Mouse (Mus musculus): Measurements from ENCODE around the gene Anapc13. TPM values are rescaled to one million over a fixed set of nuclear protein-coding genes. Genes with fewer than 3 reads are reported as not detected.

Anapc13 gene
- total RNA-seq (2021): 100 to 1,000 TPM; 309 to 316 TPM

DNA sequence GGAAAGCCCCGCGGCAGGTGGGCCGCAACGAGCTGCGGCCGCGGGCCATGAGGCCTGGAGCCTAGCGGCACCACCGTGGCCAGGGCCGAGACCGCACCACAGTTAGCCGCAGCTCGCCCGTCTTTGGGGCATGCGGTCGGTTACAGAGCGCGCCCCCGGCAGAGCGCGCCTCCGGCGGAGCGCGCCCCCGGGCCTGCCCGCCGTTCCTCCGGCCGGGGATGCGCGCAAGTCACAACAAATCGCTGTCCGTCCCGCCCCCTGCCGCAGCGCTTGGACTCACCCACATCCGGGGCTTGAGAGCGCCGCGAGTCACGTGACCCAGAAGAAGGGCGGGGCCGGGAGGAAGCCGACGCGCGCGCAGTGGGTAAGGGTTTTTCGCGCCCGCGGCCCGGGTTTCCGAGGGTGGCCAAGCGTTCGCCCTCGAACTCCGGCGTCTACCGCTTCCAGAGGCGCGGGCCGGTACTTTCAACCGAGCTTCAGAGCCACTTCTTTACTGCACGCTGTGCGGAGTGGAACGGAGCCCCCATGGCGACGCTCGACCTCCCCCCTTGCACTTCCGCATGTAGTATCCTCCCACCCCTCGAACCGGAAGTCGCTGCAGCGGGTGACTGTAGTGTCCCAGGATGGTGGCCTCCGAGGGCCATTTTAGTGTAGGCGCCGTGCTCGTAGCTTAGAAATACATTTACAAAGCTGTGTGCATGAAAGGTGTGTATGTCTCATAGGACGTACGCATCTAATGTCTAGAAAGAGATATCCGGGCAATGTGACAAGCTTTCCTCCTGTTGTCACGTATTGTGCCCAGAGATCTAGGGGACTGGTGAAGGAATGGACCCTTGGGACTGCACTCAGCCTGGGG is at the start of gene Anapc13, which contains the start of gene Cep63:
Gene Anapc13, plus strand, starts transcription at position 314 of the 856 bp plus-strand sequence.
Gene Cep63, minus strand, starts transcription at position 552 of the 856 bp plus-strand sequence.
- intact Hi-C loops (cut with DNase I): loop anchor here (1.0 to 10.0 kb wide), 3 partner anchors 208 to 679 kb away; partner anchors contain the start of genes 1300017J02Rik, Ryk, Srprb and Topbp1
- peak; percentile 95 for DNase-seq (ENCODE audit: low spot score)

DNA sequence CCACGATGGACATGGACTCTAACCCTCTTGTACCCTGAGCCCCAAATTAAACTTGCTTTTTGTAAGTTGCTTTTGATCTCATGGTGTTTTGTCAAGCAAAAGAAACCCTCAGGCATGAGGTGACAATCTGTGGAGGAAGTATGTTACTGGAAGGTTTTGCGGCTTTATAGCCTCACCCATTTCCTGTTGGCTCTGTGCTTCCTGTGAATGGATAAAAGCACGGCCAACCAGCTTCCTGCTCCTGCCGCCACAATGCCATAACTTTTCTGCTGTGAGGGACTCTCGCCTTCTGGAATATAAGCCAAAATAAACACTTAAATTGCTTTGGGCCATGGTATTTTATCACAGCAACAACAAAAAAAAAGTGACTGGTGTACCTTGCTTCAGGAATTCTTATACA is 48.6 kb upstream of the Anapc13 start:
- DNase-seq (ENCODE audit: low spot score): no peak
- intact Hi-C loops (cut with DNase I): no loop called here

- no peak for DNase-seq (ENCODE audit: low spot score)
- intact Hi-C loops (cut with DNase I): no loop called here
These were observed 44.1 kb upstream of the Anapc13 start for GRCm38 (mm10) chr9:102581921-102582469.

GRCm38 (mm10) chr9:102587347-102587746 is 38.7 kb upstream of the Anapc13 start:
- intact Hi-C loops (cut with DNase I): no loop called here
- DNase-seq (ENCODE audit: low spot score): no peak

DNA sequence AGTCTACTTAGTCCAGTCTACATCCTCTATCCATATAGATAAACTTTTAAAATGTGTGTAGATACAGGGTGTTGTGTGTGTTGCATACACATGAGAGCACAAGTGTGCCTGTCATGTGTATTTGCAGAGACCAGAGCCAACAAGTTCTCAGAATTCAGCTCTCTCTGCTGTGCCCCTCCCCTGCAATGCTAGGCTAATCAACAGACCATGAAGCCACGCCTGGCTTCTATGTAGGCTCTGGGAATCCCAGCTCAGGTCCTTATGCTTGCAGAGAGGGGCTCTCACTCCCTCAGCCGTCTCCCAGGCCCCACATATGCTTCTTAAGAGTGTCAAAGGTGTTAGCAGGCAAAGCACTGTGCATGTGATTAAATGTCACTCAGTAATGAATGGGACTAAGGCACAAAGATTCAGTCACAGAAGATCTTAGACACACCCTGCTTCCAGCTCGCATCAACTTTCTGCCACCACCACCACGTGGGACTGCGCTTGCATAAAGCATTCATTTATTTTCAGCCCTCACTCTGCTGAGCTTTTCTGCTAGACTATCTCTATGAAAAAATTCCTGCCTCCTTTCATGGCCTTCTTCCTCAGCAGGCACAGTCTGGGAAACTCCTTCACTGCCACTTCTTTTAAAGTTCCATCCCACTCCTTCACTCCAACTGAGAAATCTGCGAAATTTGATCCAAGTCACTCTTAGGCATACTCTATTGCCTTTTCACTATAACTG is 31.3 kb upstream of the Anapc13 start:
- no peak for DNase-seq (ENCODE audit: low spot score)
- intact Hi-C loops (cut with DNase I): no loop called here

DNA sequence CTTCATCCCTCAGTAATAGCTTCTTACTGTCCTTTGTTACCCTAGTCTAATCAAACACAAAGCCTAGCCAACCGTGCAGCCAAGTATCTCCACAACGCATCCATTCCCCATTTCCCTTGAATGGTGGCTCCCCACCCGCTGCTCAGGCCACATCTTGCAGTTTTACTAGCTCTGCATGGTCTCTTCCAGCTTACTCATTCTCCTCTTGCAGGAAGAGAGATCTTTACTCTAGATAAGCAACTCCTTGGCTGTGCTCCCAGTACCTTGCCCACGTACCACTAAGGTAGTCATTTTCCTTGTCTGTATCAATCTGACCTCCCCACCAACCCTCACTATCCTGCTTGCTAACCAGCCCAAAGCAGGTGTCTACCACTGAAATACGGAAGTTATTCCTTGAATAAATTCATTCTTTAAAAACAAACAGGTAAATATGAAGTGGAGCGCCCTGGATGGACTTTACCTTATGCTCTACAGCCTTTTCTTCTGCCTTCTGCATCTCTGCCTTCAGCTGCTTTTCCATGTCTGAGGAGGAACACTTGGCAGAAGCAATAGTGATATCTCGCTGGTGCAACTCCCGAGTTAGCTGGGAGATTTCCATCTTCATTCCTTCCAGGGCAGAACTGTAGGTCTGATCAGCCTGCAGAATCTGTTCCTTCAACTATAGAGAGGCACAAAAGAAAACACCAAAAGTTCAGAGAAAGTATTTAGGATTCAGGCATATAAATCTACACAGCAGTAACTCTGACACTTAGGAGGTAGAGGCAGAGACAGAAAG is 30.2 kb upstream of the Anapc13 start:
- intact Hi-C loops (cut with DNase I): no loop called here
- DNase-seq (ENCODE audit: low spot score): no peak

DNA sequence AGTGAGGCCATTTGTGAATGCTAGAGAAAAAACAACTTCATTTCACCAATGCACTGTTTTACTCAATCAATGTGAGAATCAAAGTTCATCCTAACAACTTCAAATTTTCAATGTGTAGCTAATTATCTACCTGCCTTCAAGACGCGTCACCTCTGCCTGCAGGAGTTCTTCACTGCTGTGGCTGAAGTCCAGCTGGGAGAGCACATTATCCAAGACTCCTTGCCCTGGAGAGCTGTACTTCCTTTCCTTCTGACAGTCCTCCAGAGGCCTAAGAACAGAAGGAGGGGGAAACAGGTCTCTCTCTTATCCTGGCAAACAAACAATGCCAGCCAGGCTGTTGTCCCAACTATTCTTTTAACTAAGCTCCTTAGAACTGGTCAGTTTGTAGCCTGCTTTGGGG is 24.9 kb upstream of the Anapc13 start:
- intact Hi-C loops (cut with DNase I): no loop called here
- no peak for DNase-seq (ENCODE audit: low spot score)

- DNase-seq (ENCODE audit: low spot score): no peak
- intact Hi-C loops (cut with DNase I): no loop called here
These were observed 24.4 kb upstream of the Anapc13 start for GRCm38 (mm10) chr9:102601666-102602065.

DNA sequence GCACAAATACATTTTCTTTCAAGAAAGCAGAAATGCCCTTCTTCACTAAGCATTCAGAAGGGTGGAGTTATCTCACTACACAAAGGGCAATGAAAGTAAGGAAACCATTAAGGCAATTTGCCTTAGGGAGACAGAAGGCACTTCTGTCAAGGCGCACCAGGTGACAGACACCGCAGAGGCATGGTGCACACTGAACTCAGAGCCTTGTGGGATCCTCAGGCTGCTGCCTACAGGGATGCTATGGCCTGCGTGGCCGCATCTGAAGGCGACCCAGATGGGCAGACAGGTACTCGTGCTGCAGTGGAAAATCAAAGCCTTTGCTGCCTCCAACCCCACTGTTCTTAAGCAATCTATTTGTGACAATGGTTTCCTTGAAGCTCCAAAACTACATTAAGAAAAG is 20.9 kb upstream of the Anapc13 start:
- DNase-seq (ENCODE audit: low spot score): no peak
- intact Hi-C loops (cut with DNase I): no loop called here

GRCm38 (mm10) chr9:102607471-102607870 is 18.6 kb upstream of the Anapc13 start:
- intact Hi-C loops (cut with DNase I): no loop called here
- DNase-seq (ENCODE audit: low spot score): no peak

- intact Hi-C loops (cut with DNase I): no loop called here
- DNase-seq (ENCODE audit: low spot score): no peak
These were observed 16.9 kb upstream of the Anapc13 start for GRCm38 (mm10) chr9:102609221-102609620.

DNA sequence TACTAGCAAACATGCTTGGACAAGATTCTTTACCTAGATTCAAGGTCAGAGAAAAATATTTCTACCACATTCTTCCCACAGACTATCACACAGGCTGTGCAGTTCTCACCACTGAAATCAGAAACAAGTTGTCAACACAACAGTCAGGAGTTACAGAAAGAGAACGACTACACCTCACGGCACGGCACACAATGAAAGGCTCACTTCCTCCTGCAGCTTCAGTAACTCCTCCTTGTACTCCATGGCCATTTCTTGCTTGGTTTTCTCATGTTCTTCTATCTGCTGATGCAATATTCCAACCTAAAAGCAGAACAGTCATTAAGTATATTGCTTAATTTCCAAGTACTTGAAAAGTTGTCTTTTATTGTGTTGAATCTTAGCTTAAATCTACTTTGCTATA is 11.0 kb upstream of the Anapc13 start:
- no peak for DNase-seq (ENCODE audit: low spot score)
- intact Hi-C loops (cut with DNase I): no loop called here

- intact Hi-C loops (cut with DNase I): no loop called here
- no peak for DNase-seq (ENCODE audit: low spot score)
These were observed 9.8 kb upstream of the Anapc13 start for GRCm38 (mm10) chr9:102616267-102616666.

GRCm38 (mm10) chr9:102621385-102621784 is 4.7 kb upstream of the Anapc13 start:
- intact Hi-C loops (cut with DNase I): loop anchor here (10.0 kb wide), 2 partner anchors 583 to 683 kb away; partner anchors contain the start of genes 1300017J02Rik, Srprb and Topbp1
- no peak for DNase-seq (ENCODE audit: low spot score)

DNA sequence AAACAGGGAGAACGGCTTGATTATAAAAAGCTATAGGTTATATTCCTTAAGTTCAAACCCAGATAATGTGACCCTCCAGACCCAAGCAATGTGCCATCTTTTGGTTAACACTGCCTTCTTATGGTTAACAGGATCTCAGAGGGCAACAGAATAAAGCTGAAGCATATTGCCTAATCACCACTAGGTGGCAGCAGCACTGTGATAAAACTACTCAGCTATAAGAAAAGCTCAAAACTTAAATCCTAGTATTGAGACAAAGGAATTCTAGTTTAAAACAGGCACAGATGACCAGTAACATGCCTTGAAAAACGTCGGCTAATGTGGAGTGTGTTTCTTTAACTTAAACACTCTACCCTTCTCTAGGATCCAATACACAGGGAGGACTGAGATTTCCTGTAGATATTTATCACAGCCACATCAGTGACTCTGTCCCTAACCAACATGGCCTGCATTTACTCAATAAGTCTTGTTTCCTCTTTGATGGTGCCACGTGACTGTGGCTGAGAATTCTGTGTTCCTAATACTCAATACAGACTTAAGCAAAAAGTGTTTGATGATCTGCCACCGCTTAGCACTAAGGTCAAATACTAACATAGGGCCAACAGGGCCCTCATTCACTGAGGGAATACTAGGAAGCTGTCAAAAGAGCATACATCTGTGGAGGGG is 3.8 kb upstream of the Anapc13 start:
- intact Hi-C loops (cut with DNase I): loop anchor here (10.0 kb wide), 2 partner anchors 582 to 682 kb away; partner anchors contain the start of genes 1300017J02Rik, Srprb and Topbp1
- no peak for DNase-seq (ENCODE audit: low spot score)

- intact Hi-C loops (cut with DNase I): loop anchor here (10.0 kb wide), 2 partner anchors 582 to 682 kb away; partner anchors contain the start of genes 1300017J02Rik, Srprb and Topbp1
- no peak for DNase-seq (ENCODE audit: low spot score)
These were observed 3.2 kb upstream of the Anapc13 start for GRCm38 (mm10) chr9:102622876-102623275.

DNA sequence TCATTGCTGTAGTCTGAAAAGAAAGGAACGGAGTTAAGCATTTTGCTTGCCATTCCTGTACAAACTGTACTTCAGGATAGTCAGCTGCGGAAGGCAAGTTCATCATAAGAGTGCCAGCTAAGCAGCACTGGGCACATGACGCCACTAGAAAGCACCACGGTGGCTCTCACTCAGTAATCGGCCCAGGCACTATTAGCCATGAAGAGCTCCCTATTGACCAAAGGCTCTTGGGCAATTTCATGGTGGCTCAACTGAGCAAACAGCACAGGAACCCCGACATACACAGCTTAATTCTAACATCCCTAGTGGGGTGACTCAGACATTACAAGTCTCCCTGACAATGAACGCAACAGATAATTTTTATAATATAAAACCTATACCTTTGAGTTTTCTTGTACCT is 2.5 kb upstream of the Anapc13 start:
- intact Hi-C loops (cut with DNase I): loop anchor here (10.0 kb wide), 2 partner anchors 581 to 681 kb away; partner anchors contain the start of genes 1300017J02Rik, Srprb and Topbp1

DNA sequence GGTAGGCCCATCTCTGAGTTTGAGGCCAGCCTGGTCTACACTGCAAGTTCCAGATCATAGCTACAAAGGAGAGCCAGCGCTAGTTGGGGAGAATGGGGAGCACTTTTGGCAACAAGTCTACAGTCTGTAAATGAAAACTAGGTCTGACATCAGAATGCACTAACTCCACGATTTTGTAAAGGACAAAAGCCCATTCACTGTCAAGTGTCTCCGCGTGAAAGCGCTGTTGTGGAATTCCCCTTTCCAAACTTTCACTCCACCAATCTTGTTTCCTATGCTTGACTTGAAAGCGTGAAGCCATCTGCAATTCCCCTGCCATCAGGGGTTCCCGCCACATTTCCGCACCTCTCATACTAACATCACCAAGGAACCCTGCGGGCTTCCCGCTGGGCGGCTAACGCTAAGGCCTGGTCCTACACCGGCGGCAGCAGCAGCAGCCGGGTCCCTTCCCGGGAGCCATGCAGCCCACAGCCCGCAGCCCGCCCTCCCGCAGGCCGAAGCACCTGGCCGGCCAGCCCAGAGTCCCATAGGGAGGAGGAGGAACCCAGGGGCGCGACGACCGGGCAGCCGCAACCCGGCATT is 604 bp upstream of the Anapc13 start:
- intact Hi-C loops (cut with DNase I): loop anchor here (1.0 to 10.0 kb wide), 3 partner anchors 209 to 679 kb away; partner anchors contain the start of genes 1300017J02Rik, Ryk, Srprb and Topbp1
- no peak for DNase-seq (ENCODE audit: low spot score)

More for the DNA sequence above, 2.5 kb upstream of the Anapc13 start:
- DNase-seq (ENCODE audit: low spot score): no peak
